Mouse (Mus musculus) CD8-positive naive resting alpha-beta T cell, adult 57 days (primary cell): ENCODE measurements around the gene Nek3. TPM values are rescaled to one million over a fixed set of nuclear protein-coding genes. Genes with fewer than 3 reads are reported as not detected.

Experiments used
- total RNA-seq: library from RNA; stranded (reverse); gene quantifications from one replicate; pipeline ENCODE4 v1.2.4, GENCODE M21; 2023

Gene Nek3
- total RNA-seq, result 6.5 TPM

DNA sequence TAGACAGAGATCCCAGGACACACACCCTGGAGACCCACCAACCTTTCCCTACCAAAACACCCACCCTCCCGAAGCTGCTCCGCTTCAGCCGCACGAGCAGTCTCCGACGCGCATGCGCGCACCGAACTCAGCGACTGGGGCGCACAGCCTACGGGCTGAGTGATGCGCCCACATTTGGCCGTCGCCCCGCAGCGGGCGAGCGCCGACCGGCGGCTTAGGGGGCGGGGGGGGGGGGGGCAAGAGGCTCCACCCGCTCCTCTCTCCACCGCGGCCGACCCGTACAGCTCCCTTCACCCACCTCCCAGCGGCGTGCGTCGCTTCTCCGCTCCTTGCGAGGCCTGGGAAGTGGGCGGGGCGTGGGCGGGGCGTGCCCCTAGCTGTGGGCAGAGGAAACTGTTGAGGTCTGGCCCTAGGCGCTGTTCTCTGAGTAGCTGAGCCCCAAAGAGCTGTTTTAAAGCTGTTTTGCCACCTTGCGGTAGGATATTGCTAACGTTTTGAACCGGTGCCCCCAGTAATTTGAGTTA lies at the start of gene Nek3:
TSS of gene Nek3 (minus strand) at position 356 of the 524 bp plus-strand sequence.

DNA sequence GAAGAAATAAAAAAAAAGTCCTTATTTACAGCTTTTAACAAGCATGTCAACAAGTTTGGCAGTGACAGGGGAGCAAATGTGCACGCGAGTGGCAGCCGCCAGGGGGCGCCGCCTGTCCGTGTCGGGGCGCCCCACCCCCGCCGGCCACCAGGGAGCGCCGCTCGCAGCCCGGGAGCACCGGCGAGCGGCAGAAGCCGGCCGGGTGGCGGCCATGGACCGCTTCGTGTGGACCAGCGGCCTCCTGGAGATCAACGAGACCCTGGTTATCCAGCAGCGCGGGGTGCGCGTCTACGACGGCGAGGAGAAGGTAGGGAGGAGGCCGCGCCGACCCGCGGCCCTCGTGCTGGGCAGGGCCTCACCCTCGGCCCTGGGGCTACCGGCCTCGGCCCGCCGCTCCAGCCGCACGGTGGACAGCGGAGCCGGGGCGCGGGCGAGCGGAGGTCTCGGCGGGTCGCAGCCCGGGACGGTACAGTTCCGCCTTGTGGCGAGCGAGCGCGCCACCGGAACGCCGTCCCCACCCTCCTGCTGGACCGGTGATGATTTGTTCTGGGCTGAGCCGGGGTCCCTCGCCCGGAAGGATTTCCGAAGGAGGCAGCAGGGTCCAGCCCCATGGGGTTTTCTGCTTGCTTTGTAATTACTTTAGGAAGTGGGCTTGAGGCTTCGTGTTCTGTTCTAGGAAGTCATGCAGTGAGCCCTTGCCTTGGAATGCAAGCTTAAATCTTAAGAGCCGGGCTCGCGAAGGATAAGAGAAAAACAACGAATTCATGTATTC lies 26.6 kb upstream of the Nek3 start, which contains the start of gene Vps36:
TSS of gene Vps36 (plus strand) at position 150 of the 772 bp plus-strand sequence.

DNA sequence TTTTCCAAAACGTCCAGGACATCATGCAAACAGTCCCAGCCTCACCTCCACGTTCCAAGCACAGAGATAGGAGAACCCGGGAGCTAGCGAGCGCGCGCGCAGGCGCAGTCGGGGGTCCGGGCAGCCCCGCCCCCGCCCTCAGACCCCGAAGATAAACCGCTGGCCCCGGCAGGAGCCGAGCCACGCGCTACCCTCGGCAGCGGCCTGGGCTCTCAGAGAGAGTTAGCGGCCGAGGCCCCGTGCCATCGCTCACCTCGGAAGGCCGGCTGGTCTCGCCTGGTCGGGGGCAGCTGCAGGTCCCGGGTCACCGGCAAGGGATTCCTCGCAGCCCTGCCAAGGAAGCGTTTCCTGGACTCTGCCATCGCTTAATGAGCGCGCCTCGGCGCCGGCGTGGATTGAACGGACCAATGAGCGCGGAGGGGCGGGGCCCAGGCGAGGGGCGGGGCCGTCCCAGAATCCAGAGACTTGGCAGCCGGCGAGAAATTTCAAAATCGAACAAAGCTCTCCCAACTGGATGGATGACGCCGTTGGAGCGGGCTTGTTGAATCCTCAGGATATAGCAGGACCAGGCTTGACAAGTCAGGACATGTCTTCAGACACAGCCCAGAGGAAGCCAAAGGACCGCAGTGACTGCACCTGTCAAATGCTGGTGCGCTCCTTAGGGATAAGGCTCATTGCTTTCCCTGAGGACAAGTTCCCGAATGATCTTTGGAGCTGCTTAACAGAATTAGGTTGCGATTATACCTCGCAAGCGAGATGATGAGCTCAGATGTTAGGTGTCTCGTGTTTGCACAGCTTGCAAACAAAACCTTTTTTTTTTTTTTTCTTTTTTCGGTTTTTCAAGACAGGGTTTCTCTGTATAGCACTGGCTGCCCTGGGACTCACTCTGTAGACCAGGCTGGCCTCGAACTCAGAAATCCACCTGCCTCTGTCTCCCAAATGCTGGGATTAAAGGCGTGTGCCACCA lies 19.5 kb upstream of the Nek3 start, which contains the start of gene Ckap2:
TSS of gene Ckap2 (minus strand) at position 389 of the 967 bp plus-strand sequence.

DNA sequence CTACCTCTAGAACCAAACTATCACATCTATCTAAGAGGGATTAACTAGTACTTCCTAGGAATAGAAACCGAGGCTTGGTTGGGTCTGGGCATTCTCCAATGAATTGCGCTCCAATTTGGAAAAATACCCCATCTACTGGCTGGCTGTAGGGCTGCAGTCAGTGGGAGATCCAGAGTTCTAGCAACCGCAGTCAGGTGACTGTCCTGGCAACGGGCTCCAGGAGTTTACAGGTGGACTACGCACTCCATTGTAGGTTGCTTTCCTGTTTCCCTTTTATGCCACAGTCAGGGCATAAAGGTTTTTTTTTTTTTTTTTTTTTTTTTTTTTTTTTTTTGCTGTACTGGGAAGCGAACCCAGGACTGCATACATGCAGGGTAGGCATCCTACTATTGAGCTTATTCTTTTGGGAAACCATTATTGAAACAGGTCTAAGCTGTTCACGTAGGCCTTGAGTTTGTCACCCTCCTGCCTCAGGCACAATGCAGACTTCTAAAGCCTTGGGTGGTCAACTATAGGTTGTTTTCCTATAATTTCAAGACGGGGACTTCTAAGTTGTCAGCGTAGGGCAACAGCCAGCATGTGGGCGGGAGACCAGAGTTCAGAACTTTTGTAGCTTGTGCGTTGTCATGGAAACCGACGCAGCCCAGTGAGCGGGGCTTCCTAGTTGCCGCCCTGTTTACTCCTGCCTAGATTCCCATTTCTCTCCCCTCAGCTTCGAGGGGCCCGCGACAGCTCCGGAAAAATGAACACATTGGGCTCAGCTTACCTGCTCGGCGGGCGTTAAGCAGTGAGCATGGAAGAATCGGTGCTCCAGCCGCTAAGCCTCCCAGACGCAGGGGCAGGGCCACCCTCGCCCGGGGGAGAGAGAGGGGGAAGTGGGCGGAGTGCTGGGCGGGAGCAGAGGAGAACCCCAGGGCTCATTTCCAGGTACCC lies 41.7 kb downstream of the Nek3 start, which contains the start of gene Nek5:
TSS of gene Nek5 (minus strand) at position 834 of the 933 bp plus-strand sequence.

Other genes with a start within 250 kb of the Nek3 start
- gene Defb15, start 233.7 kb downstream of the Nek3 start, total RNA-seq, result not detected
- not detected for gene Defb35, start 228.1 kb downstream of the Nek3 start, total RNA-seq
- gene Defb13, start 219.7 kb downstream of the Nek3 start, total RNA-seq, result not detected
- gene Fam90a1a, start 207.7 kb downstream of the Nek3 start, total RNA-seq, result not detected
- gene Ccdc70, start 196.7 kb downstream of the Nek3 start, total RNA-seq, result not detected
- gene Atp7b, start 106.1 kb downstream of the Nek3 start, total RNA-seq, result 0.15 TPM
- 24.6 TPM for gene Alg11, start 105.7 kb downstream of the Nek3 start, total RNA-seq
- not detected for gene Nek5, start 41.4 kb downstream of the Nek3 start, total RNA-seq
- 1.6 TPM for gene Ckap2, start 19.4 kb upstream of the Nek3 start, total RNA-seq
- 28.0 TPM for gene Vps36, start 26.4 kb upstream of the Nek3 start, total RNA-seq
- gene Thsd1, start 60.9 kb upstream of the Nek3 start, total RNA-seq, result 0.34 TPM
- gene Tpte, start 117.0 kb upstream of the Nek3 start, total RNA-seq, result not detected
- gene Slc25a15, start 232.2 kb upstream of the Nek3 start, total RNA-seq, result 5.4 TPM
- gene Mrps31, start 244.9 kb upstream of the Nek3 start, total RNA-seq, result 15.8 TPM